Mouse (Mus musculus) thymus, adult 2 months (tissue): ENCODE results near the gene Pdia3.
"Not testable (repeated sequence)": the region's sequence is repeated elsewhere in the genome, so short reads cannot be mapped to it uniquely, and the experiment has no call there.

Experiments
- CTCF ChIP-seq: fragments of 200-500 bp; IDR thresholded peaks from 2 replicates; pipeline ENCODE4 v1.5.1; 2012; ENCODE audit warnings: mild to moderate bottlenecking, control low read depth, low read length, moderate library complexity, borderline replicate concordance; ENCODE audit not compliant: control insufficient read depth, poor library complexity, insufficient read depth; ENCODE audit errors: extremely low read depth
- POLR2A ChIP-seq: fragments of 200-500 bp; IDR thresholded peaks from 2 replicates; pipeline ENCODE4 v1.6.1; 2012; ENCODE audit warnings: mild to moderate bottlenecking, low read length, control low read depth, moderate library complexity; ENCODE audit not compliant: control insufficient read depth, poor library complexity, insufficient read depth; ENCODE audit errors: extremely low read depth

GRCm38 (mm10) chr2:121468982-121469381, 55.4 kb downstream of the Pdia3 start:
- not testable (repeated sequence) for TF ChIP-seq POLR2A, CTCF
